Mouse (Mus musculus) liver, embryonic 13.5 days (tissue): ENCODE data around the gene Rint1. TPM values are rescaled to one million over a fixed set of nuclear protein-coding genes. Genes with fewer than 3 reads are reported as not detected.

Experiments used
- ATAC-seq: fragments of 200-750 bp; cut with Nextera tagmentation; 2 replicates; pipeline ENCODE4 v1.8.0; 2017; ENCODE audit warnings: low read depth, mild to moderate bottlenecking, moderate number of reproducible peaks, moderate library complexity
- DNase-seq: peaks from one replicate; pipeline ENCODE4 v3.0.0; 2022
- H3K27ac ChIP-seq: fragments of 300-500 bp; sonication (generic); 2 replicates; pipeline ENCODE4 v1.5.1; 2015; ENCODE audit warnings: moderate library complexity, mild to moderate bottlenecking, inconsistent platforms
- H3K27me3 ChIP-seq: fragments of 300-500 bp; sonication (generic); 2 replicates; pipeline ENCODE4 v1.6.1; 2015; ENCODE audit warnings: mild to moderate bottlenecking, inconsistent platforms
- H3K36me3 ChIP-seq: fragments of 300-500 bp; sonication (generic); 2 replicates; pipeline ENCODE4 v1.6.1; 2015; ENCODE audit warnings: mild to moderate bottlenecking, inconsistent platforms
- H3K4me1 ChIP-seq: fragments of 300-500 bp; sonication (generic); replicated peaks from 2 replicates; pipeline ENCODE4 v1.6.1; 2015; ENCODE audit warnings: inconsistent platforms
- H3K4me2 ChIP-seq: fragments of 300-500 bp; sonication (generic); 2 replicates; pipeline ENCODE4 v1.6.1; 2015; ENCODE audit warnings: inconsistent platforms, mild to moderate bottlenecking, moderate library complexity
- H3K4me3 ChIP-seq: fragments of 300-500 bp; sonication (generic); replicated peaks from 2 replicates; pipeline ENCODE4 v1.5.1; 2015; ENCODE audit warnings: mild to moderate bottlenecking, inconsistent platforms
- H3K9ac ChIP-seq: fragments of 300-500 bp; sonication (generic); 2 replicates; pipeline ENCODE4 v1.6.1; 2015; ENCODE audit warnings: mild to moderate bottlenecking, inconsistent platforms
- H3K9me3 ChIP-seq: fragments of 300-500 bp; sonication (generic); replicated peaks from 2 replicates; pipeline ENCODE4 v1.6.1; 2016; ENCODE audit warnings: inconsistent platforms
- WGBS: fragments of 180-500 bp; shearing (Covaris S2); methylation state at CpG from one replicate; pipeline ENCODE4 v1.1.7; 2015; ENCODE audit not compliant: insufficient replicate concordance; 5-methylcytosine and 5-hydroxymethylcytosine counted together
- polyA plus RNA-seq: library from polyadenylated mRNA; unstranded; fragments of >200 nt; fragmentation: Nextera tagmentation; extraction: Ambion mirVana; gene quantifications from 2 replicates; pipeline ENCODE4 v1.2.1, GENCODE M21; 2015

The Rint1 gene
- polyA plus RNA-seq, 1 experiment from 2014 or later = 21.9 TPM

DNA sequence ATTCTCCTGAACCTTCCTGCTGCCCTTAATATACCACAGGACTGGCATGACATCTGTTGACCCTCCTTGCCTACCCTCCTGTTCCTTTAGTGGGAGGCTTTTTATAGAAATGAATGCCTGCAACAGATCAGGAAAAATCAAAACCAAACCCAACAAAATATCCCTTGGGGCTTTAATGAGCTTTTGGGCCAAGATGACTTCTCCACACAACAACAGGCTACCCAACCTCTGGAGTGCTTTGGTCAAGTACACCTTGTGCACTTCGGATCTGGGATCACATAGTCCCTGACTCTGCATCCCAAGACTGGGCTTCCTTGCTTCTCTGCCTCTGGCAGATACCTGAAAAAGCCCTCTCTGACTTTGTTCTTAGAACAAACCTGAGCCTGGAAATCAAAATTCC is 68.7 kb downstream of the Rint1 start:
- H3K9ac ChIP-seq = no peak overlapping the region
- no peaks in the 10 kb centered on the region for H3K9me3 ChIP-seq
- H3K4me3 ChIP-seq = no peak overlapping the region
- peaks cover 77% of the 10 kb centered on the region for H3K36me3 ChIP-seq
- WGBS = 85% methylated on average over 1 of the region's 1 CpGs
- ATAC-seq (no peak), DNase-seq (no peak)
- peaks cover 13% of the 10 kb centered on the region for H3K4me1 ChIP-seq
- H3K27ac ChIP-seq = no peak overlapping the region
- no peaks in the 10 kb centered on the region for H3K27me3 ChIP-seq
- no peak overlapping the region for H3K4me2 ChIP-seq

DNA sequence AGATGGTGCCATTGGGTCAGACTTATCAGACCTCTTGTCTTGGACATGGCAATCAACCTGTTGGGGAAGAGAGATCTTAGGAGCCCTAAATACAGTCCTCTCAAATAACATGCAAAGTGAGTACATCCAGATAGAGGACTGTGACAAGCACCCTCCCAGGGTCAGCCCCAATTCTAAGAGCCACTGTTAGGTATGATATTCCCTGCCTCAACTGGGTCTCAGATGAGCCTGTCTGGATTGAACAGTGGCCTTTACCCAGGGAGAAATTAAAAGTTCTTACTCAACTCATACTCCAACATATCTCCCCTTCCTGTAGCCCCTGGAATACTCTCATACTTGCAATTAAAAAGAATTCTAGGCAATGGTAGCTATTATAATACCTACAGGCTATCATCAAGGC is 69.7 kb downstream of the Rint1 start:
- H3K4me1 ChIP-seq = 0 out of 2 replicates have a peak, but pooled peaks cover 4% of the 10 kb centered on the region
- no peaks in the 10 kb centered on the region for H3K9me3 ChIP-seq
- no peak overlapping the region for H3K27ac ChIP-seq
- H3K27me3 ChIP-seq = no peaks in the 10 kb centered on the region
- H3K36me3 ChIP-seq = peaks cover 70% of the 10 kb centered on the region
- no peak overlapping the region for H3K9ac ChIP-seq
- ATAC-seq (no peak), DNase-seq (no peak)
- no peak overlapping the region for H3K4me3 ChIP-seq
- no peak overlapping the region for H3K4me2 ChIP-seq

DNA sequence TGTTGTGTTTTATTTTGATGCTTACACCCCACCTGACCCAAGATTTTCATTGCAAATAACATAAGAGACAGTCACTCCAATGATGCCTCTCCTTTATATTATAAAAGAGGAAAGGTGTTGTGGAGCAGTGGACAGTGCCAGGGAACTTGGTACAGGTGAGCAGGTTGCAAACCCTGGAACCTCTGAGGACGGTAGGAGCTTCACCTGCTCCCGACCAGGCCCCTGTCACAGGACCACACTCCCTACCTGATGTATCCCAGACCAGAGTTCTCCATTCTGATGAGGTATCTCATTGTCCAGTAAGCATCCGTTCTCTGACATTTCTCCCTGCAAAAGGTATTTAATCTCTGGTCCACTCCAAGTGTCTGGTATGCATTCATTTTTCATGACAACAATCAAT is 70.5 kb downstream of the Rint1 start:
- no peaks in the 10 kb centered on the region for H3K9me3 ChIP-seq
- no peak overlapping the region for H3K4me3 ChIP-seq
- H3K27me3 ChIP-seq = no peaks in the 10 kb centered on the region
- H3K4me2 ChIP-seq = no peak overlapping the region
- no peak overlapping the region for H3K27ac ChIP-seq
- no peak overlapping the region for H3K9ac ChIP-seq
- ATAC-seq = no peak
- DNase-seq = no peak
- WGBS = 64% methylated on average over 3 of the region's 3 CpGs
- peaks cover 62% of the 10 kb centered on the region for H3K36me3 ChIP-seq
- no peaks in the 10 kb centered on the region for H3K4me1 ChIP-seq

DNA sequence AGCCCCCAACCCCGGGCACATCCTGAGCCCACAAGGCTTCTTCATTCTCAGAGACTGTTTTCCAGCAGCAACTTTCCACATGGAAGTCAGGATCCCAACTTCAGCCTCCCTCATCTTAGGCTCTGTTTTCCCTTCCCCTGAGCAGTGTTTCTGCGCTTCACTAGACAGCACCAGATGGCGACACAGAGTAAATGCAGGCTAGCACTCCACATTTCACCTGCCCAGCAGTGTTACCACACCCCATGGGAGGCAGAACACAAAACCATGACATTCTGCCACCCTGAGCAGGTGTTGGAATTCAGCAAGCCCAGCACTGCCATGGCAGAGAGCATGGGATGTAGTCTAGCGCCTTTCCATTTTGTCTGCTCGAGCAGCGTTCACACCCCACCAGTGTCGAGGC is 71.1 kb downstream of the Rint1 start:
- Histone ChIP-seq H3K4me3 (no peak overlapping the region), H3K4me1 (no peaks in the 10 kb centered on the region; the same call in 1 of the 2 replicates), H3K27me3 (no peaks in the 10 kb centered on the region), H3K9me3 (no peaks in the 10 kb centered on the region), H3K27ac (no peak overlapping the region), H3K4me2 (no peak overlapping the region), H3K36me3 (peaks cover 56% of the 10 kb centered on the region), H3K9ac (no peak overlapping the region)
- 74% methylated on average over 7 of the region's 7 CpGs for WGBS
- DNase-seq (no peak), ATAC-seq (no peak; the same call in 1 of the 2 replicates)

DNA sequence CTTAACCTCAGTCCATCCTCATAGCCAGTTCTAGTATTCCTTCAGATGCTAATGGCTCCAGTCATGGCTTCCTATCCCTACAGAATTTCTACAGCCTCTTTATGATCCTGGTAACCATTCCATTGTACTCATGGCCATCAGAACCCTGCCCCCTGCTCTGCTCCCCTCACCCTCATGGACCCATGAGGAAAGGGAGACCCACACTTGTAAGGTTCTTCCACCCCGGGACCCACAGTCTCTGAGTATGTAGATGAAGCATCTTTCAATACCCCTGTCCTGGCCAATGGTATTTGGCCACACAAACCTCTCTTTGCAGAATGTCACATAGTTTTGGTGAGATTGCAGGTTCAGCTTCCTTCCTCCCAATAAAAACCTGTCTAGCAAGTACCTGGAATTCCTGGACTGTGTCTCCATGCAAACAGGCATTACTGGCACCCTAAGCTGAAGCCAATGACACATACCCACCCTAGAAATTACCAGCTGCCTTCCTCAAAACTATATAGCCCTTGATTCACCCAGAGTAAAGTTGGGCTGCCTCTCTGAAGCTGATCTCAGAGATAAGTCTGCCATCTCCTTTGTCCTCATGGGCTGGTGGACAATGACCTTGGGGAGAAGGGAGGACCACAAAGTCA is 71.7 kb downstream of the Rint1 start:
- no peaks in the 10 kb centered on the region for H3K27me3 ChIP-seq
- no peaks in the 10 kb centered on the region for H3K9me3 ChIP-seq
- no peaks in the 10 kb centered on the region; the same call in 1 of the 2 replicates for H3K4me1 ChIP-seq
- no peak overlapping the region for H3K4me2 ChIP-seq
- ATAC-seq (no peak), DNase-seq (no peak)
- WGBS = 73% methylated on average over 1 of the region's 1 CpGs
- peaks cover 50% of the 10 kb centered on the region for H3K36me3 ChIP-seq
- H3K9ac ChIP-seq = no peak overlapping the region
- no peak overlapping the region for H3K27ac ChIP-seq
- no peak overlapping the region for H3K4me3 ChIP-seq

DNA sequence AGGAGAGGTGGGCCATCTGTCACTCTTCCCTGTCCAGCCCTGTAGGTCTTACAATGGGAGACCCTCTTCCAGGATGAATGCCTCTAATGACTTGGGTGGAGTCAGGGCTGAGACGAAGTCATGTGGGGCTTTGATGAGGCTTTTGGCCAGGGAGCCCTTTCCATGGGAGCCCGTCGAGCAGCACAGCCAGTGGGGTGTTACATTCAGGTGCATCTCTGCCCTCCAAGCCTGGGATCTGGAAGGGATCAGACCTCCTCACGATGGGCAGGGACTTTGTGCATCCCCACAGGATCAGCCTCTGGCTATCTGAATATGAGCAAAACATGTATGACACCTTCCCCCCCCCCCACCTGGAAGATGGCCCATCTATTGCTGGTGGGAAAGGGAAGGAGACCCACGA is 72.4 kb downstream of the Rint1 start:
- no peaks in the 10 kb centered on the region for H3K27me3 ChIP-seq
- H3K27ac ChIP-seq = no peak overlapping the region
- no peak for ATAC-seq
- no peaks in the 10 kb centered on the region; the same call in 1 of the 2 replicates for H3K4me1 ChIP-seq
- no peak overlapping the region for H3K4me3 ChIP-seq
- peaks cover 43% of the 10 kb centered on the region for H3K36me3 ChIP-seq
- 64% methylated on average over 5 of the region's 5 CpGs for WGBS
- no peak overlapping the region for H3K9ac ChIP-seq
- H3K4me2 ChIP-seq = no peak overlapping the region
- H3K9me3 ChIP-seq = no peaks in the 10 kb centered on the region
- DNase-seq = no peak

DNA sequence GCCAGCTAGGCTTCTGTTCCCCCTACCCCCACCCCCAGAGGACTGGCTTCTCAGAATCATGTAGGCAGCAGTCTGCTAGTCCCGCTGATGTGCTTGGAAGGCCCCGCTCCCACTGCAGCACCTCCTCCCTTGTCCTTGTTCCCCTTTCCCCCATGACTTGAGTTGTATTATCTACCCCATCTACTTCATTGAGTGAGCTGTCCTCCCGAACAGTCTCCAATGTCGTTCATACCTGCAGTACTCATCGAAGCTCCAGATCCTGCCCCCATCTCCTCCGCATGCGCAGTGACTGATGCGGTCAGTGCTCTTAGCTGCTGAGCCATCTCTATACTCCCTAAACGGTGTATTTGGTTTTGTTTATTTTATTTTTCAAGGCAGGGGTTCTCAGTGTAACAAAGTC is 74.2 kb downstream of the Rint1 start:
- Histone ChIP-seq H3K9ac (no peak overlapping the region), H3K36me3 (peaks cover 25% of the 10 kb centered on the region), H3K4me2 (no peak overlapping the region), H3K4me1 (no peaks in the 10 kb centered on the region; the same call in 1 of the 2 replicates), H3K27ac (no peak overlapping the region), H3K9me3 (no peaks in the 10 kb centered on the region), H3K27me3 (no peaks in the 10 kb centered on the region), H3K4me3 (no peak overlapping the region)
- DNase-seq = no peak
- WGBS = 80% methylated on average over 9 of the region's 9 CpGs
- no peak for ATAC-seq

DNA sequence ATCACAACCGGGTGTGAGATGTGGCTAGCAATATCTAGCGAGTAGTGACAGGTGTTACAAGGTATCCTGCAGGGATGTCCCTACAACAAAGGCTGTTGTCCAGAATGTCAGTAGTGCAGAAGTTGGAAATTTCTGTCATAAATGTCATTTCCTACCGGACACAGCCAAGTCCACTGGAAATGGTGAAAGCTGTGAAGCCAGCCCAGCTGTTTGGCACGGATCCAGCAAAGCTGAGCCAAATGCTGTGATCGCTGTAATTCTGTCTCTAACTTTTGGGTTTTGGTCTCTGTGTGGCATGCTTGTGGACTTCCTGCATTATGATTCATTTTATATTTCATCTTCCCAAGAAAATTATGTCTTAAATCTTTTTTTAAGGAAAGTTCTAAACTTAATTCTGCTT is 74.8 kb downstream of the Rint1 start:
- Histone ChIP-seq H3K9me3 (no peaks in the 10 kb centered on the region), H3K9ac (no peak overlapping the region), H3K27me3 (no peaks in the 10 kb centered on the region), H3K4me3 (no peak overlapping the region), H3K36me3 (peaks cover 20% of the 10 kb centered on the region), H3K4me1 (no peaks in the 10 kb centered on the region; the same call in 1 of the 2 replicates), H3K27ac (no peak overlapping the region), H3K4me2 (no peak overlapping the region)
- DNase-seq (no peak), ATAC-seq (no peak)
- WGBS = 73% methylated on average over 5 of the region's 5 CpGs

DNA sequence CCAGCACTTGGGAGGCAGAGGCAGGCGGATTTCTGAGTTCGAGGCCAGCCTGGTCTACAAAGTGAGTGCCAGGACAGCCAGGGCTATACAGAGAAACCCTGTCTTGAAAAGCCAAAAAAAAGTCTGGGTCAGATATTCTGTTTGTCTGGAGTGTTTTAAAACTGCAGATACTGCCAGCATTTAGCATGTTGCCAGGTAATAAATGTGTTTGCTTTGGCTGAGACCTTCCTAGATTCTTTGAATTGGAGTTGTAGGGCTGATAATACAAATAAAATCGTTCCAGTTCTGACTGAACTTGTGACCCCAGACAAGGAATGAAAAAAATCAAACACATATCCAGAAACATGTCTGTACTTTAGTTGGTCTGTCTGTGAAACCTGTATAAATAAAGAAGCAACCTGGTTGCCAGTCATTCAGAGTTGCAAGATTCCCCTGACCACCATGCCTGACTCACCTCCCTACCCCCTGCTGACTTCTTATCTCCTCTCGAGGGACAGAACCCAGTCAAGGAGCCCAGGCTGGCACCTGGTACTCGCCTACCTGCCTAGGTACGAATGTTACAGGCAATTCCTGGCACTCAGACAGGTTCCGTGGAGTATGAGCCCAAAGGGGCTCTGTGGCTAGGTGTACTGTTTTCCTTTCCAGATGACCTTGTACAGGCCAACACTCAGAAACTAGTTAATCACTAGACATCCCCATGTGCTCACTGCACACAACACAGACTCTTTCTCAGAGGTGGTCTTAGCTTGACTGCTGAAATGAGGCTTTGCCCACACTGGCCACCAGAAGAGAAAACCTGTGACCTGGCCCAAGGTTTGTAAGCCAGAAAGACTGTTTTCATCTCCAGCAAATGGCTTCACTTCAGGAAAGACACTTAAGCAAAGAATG is 75.9 kb downstream of the Rint1 start:
- H3K27ac ChIP-seq = no peak overlapping the region
- H3K27me3 ChIP-seq = no peaks in the 10 kb centered on the region
- H3K4me2 ChIP-seq = no peak overlapping the region
- DNase-seq (no peak), ATAC-seq (no peak)
- H3K9ac ChIP-seq = no peak overlapping the region
- H3K9me3 ChIP-seq = no peaks in the 10 kb centered on the region
- no peaks in the 10 kb centered on the region; the same call in 1 of the 2 replicates for H3K4me1 ChIP-seq
- no peak overlapping the region for H3K4me3 ChIP-seq
- WGBS = 63% methylated on average over 7 of the region's 7 CpGs
- H3K36me3 ChIP-seq = peaks cover 9% of the 10 kb centered on the region; the same call in 1 of the 2 replicates

DNA sequence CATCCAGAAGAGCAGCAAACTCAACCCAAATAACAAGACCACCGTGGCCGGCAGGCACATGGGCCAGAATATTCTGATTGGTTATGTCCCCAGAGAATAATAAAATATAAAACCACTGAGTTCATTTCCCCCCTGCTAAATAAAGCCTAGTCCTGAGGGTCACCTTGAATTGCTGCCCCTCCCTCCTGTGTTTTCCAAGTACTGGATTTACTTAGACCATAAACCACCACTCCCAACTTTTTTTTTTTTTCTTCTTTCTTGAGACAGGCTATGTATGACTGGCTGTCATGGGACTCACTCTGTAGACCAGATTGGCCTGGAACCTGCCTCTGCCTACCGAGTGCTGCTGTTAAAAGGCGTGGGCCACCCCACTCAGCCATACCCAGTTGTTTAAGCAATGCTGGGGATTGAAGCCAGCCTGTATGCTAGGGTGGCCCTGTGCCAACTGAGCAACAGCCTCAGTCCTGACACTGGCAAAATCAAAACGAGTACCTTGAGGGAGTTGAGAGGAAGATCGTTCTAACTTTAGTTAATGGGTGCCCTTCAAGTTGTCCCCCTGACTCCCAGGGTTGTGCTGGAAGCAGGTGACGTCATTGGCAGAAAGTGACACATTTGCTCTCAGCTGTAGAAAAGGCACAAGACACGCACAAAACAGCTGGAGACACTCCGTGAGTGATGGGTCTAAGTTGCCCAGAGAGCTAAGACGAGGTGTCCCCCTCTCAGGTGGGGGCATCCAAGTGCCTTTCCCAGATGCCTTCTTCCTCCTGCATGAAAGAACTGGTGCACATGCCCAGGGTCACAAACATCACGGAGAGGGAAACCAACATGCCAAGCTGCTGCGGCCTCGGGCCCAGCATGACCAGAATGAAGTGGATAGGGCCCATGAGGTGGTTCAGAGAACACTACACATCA is 76.8 kb downstream of the Rint1 start:
- Histone ChIP-seq H3K4me1 (no peaks in the 10 kb centered on the region; the same call in 1 of the 2 replicates), H3K4me2 (no peak overlapping the region), H3K27me3 (no peaks in the 10 kb centered on the region), H3K36me3 (0 out of 2 replicates have a peak, but pooled peaks cover 5% of the 10 kb centered on the region), H3K9ac (no peak overlapping the region), H3K9me3 (no peaks in the 10 kb centered on the region), H3K27ac (no peak overlapping the region), H3K4me3 (no peak overlapping the region)
- ATAC-seq (no peak), DNase-seq (no peak)
- whole genome bisulfite sequencing = 74% methylated on average over 13 of the region's 13 CpGs

DNA sequence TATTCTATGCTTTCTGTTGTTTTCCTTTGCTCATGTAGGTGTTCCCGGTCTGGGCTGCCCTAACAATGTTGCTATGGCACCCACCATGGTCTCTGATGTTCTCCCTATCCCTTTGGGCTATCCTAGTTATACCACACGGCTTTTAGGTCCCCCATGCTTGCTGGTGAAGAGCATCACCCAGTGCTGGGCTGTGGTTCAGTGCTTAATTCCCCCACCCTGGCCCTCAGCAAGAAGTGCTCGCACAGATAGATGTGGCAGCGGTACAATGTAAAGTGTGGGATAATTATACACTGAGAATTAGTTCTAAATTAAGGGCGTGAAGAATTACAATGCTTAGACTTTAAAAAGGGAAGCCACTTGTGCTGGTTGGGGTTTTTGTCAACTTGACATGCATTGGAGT is 78.4 kb downstream of the Rint1 start:
- no peak overlapping the region for H3K4me2 ChIP-seq
- no peak overlapping the region for H3K27ac ChIP-seq
- no peaks in the 10 kb centered on the region for H3K36me3 ChIP-seq
- ATAC-seq (no peak), DNase-seq (no peak)
- H3K4me1 ChIP-seq = no peaks in the 10 kb centered on the region; the same call in 1 of the 2 replicates
- H3K27me3 ChIP-seq = no peaks in the 10 kb centered on the region
- H3K9me3 ChIP-seq = no peaks in the 10 kb centered on the region
- no peak overlapping the region for H3K9ac ChIP-seq
- no peak overlapping the region for H3K4me3 ChIP-seq
- WGBS = 67% methylated on average over 5 of the region's 5 CpGs
